Mouse (Mus musculus): ENCODE data around the gene Nhlrc1. TPM values are rescaled to one million over a fixed set of nuclear protein-coding genes. Genes with fewer than 3 reads are reported as not detected.

Gene Nhlrc1
- total and polyA plus RNA-seq, 3 experiments: not detected

- no peak for TF ChIP-seq NELFE (IDR thresholded peaks at IDR 0.05; ENCODE audit: low read depth, low read length)
- no peak for TF ChIP-seq NRF1 (IDR thresholded peaks at IDR 0.05; ENCODE audit: insufficient read depth, low read depth, low read length, poor library complexity, severe bottlenecking)
- TF ChIP-seq JUND (IDR thresholded peaks at IDR 0.05; ENCODE audit: low read depth, low read length): no peak
- no peak for TF ChIP-seq ZNF384 (IDR thresholded peaks at IDR 0.05; ENCODE audit: low read depth, low read length)
- no peak for TF ChIP-seq CHD1 (IDR thresholded peaks at IDR 0.05; ENCODE audit: low read depth, low read length)
- TF ChIP-seq POLR2A (IDR thresholded peaks at IDR 0.05; ENCODE audit: control insufficient read depth in 1 of 2, insufficient read depth in 1 of 2, low read depth in 1 of 2, low read length in 2 of 2, poor library complexity in 1 of 2): no peak
- no peak for TF ChIP-seq EP300 (IDR thresholded peaks at IDR 0.05; ENCODE audit: low read depth in 1 of 2, low read length in 2 of 2)
- no peak for TF ChIP-seq CHD2 (IDR thresholded peaks at IDR 0.05; ENCODE audit: low read length)
- no peak for TF ChIP-seq ZC3H11A (IDR thresholded peaks at IDR 0.05; ENCODE audit: low read depth, low read length)
- TF ChIP-seq USF1 (IDR thresholded peaks at IDR 0.05; ENCODE audit: low read depth, low read length): no peak
- TF ChIP-seq GATA1 (IDR thresholded peaks at IDR 0.05; ENCODE audit: low read depth, low read length): no peak
- TF ChIP-seq BHLHE40 (IDR thresholded peaks at IDR 0.05; ENCODE audit: borderline replicate concordance, low read depth, low read length): no peak
These were observed 17.3 kb downstream of the Nhlrc1 start for GRCm38 (mm10) chr13:46997355-46997754.

GRCm38 (mm10) chr13:46993274-46993551 lies 21.4 kb downstream of the Nhlrc1 start:
- Histone ChIP-seq H3K4me1 (ENCODE audit: control insufficient read depth in 1 of 2, insufficient read depth in 2 of 2, low read length in 2 of 2) (no peaks in the 10 kb centered on the region), H3K27ac (ENCODE audit: control insufficient read depth, low read depth, low read length) (no peak overlapping the region), H3K27me3 (ENCODE audit: control insufficient read depth in 1 of 2, insufficient read depth in 2 of 2, low read length in 2 of 2) (no peaks in the 10 kb centered on the region), H3K9ac (ENCODE audit: control insufficient read depth, low read depth, low read length, poor library complexity, severe bottlenecking) (no peak overlapping the region), H3K9me3 (replicated peaks; ENCODE audit: insufficient read depth, low read length) (no peaks in the 10 kb centered on the region), H3K4me3 (ENCODE audit: control insufficient read depth in 1 of 2, insufficient read depth in 1 of 2, low read depth in 2 of 2, low read length in 2 of 2) (no peak overlapping the region), H3K36me3 (ENCODE audit: control insufficient read depth in 1 of 2, insufficient read depth in 2 of 2, low read length in 2 of 2) (no peaks in the 10 kb centered on the region), H3K79me2 (ENCODE audit: control insufficient read depth, insufficient read depth, low read length, poor library complexity) (no peaks in the 10 kb centered on the region)
- no peak for TF ChIP-seq SMC3 (IDR thresholded peaks at IDR 0.05; ENCODE audit: low read depth, low read length)
- TF ChIP-seq ELF1 (IDR thresholded peaks at IDR 0.05; ENCODE audit: low read depth, low read length): no peak
- TF ChIP-seq USF1 (IDR thresholded peaks at IDR 0.05; ENCODE audit: low read depth, low read length): no peak
- no peak for TF ChIP-seq TAL1 (IDR thresholded peaks at IDR 0.05; ENCODE audit: low read length)
- no peak for TF ChIP-seq RCOR1 (IDR thresholded peaks at IDR 0.05; ENCODE audit: low read depth, low read length)
- TF ChIP-seq CHD1 (IDR thresholded peaks at IDR 0.05; ENCODE audit: low read depth, low read length): no peak
- no peak for TF ChIP-seq ZMIZ1 (IDR thresholded peaks at IDR 0.05; ENCODE audit: low read depth, low read length)
- no peak for TF ChIP-seq SIN3A (IDR thresholded peaks at IDR 0.05; ENCODE audit: low read length)
- TF ChIP-seq ZNF384 (IDR thresholded peaks at IDR 0.05; ENCODE audit: low read depth, low read length): no peak
- no peak for TF ChIP-seq MAFK (IDR thresholded peaks at IDR 0.05; ENCODE audit: borderline replicate concordance, low read depth, low read length)
- no peak for TF ChIP-seq BHLHE40 (IDR thresholded peaks at IDR 0.05; ENCODE audit: borderline replicate concordance, low read depth, low read length)
- no peak for TF ChIP-seq RAD21 (IDR thresholded peaks at IDR 0.05; ENCODE audit: low read depth, low read length)
- no peak for TF ChIP-seq MAZ (IDR thresholded peaks at IDR 0.05; ENCODE audit: low read depth, low read length)
- no peak for TF ChIP-seq CHD2 (IDR thresholded peaks at IDR 0.05; ENCODE audit: low read length)
- DNase-seq (ENCODE audit: low read depth, low spot score): no peak

More at GRCm38 (mm10) chr13:46997355-46997754, 17.3 kb downstream of the Nhlrc1 start:
- no peaks in the 10 kb centered on the region for H3K36me3 ChIP-seq (ENCODE audit: control insufficient read depth in 1 of 2, insufficient read depth in 2 of 2, low read length in 2 of 2)
- no peaks in the 10 kb centered on the region for H3K79me2 ChIP-seq (ENCODE audit: control insufficient read depth, insufficient read depth, low read length, poor library complexity)
- H3K27me3 ChIP-seq (ENCODE audit: control insufficient read depth in 1 of 2, insufficient read depth in 2 of 2, low read length in 2 of 2): no peaks in the 10 kb centered on the region
- H3K9me3 ChIP-seq (replicated peaks; ENCODE audit: insufficient read depth, low read length): no peaks in the 10 kb centered on the region
- no peak overlapping the region for H3K4me3 ChIP-seq (ENCODE audit: control insufficient read depth in 1 of 2, insufficient read depth in 1 of 2, low read depth in 2 of 2, low read length in 2 of 2)
- no peak overlapping the region for H3K27ac ChIP-seq (ENCODE audit: control insufficient read depth, low read depth, low read length)
- H3K4me1 ChIP-seq (ENCODE audit: control insufficient read depth in 1 of 2, insufficient read depth in 2 of 2, low read length in 2 of 2): no peaks in the 10 kb centered on the region
- no peak for DNase-seq (ENCODE audit: low read depth, low spot score)
- no peak overlapping the region for H3K9ac ChIP-seq (ENCODE audit: control insufficient read depth, low read depth, low read length, poor library complexity, severe bottlenecking)

All from MEL (cell line).